Mouse (Mus musculus) T-helper 1 cell (primary cell): ENCODE data around the gene Cdc42ep2.

Experiments
- in situ Hi-C: fragments of 300-600 bp; cut with MboI, MseI; formaldehyde crosslinking; loops from one replicate; pipeline ENCODE4 v1.15.1; 2025; ENCODE audit warnings: high pct_unique_total_duplicates

Gene Cdc42ep2

DNA sequence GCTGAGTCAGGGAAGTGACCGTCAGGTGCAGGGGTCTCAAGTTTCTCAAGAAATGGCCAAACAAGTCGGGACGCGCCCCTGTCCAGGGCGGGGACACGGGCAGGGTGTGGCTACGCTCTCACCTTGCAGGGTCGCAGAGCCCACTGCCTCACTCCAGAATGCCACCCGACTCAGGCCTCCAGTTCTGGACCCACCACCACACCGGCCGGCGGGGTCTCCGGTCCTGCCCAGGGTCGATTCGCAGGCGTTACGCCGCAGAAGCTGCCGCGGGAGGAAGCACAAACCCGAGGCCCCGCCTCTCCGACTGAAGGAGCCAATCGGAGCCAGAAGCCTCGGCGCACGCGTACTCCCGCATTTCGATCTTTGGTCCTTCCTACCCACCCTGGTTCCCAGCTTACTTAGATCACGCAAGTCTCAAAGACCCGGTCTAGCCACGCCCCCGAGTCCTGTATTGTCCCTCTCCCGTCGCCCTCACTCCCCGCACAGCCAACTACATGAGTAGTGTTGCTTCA, 49.6 kb downstream of the Cdc42ep2 start, which contains the start of gene Frmd8:
TSS of gene Frmd8 (minus strand) at position 306 of the 512 bp plus-strand sequence.
- in situ Hi-C loops: loop anchor here (5.0 kb wide), 1 partner anchor 83 kb away; no protein-coding TSS in a partner anchor

DNA sequence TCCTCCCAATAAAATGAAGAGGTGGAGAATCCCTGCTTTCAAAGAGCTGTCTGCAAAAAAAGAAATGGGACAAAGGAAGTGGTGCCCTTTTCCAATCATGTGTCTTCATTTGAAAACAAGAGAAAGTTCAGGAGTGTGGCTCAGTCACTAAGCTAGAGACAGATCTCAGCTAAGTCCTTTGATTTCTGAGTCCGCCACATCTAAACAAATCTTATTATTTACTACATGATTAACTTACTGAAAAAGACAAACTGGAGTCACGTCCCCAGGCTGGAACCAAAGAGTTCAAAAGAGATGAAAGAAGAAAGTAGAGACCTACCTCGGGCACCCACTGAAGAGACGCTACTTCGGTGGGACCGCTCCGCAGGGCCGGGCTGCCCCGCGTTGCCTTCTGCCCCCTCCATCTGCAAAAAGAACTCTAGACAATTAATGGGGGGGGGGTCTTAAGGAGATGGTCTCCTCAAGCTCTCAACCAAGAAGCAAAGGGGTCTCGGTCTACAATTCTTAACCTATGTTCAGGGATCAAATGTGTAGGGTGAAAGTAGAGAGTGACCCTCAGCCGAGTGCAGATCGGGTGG, 50.1 kb downstream of the Cdc42ep2 start:
- in situ Hi-C loops: no loop called here

GRCm38 (mm10) chr19:5872931-5873556, 51.6 kb downstream of the Cdc42ep2 start:
- in situ Hi-C loops: no loop called here

- in situ Hi-C loops: no loop called here
These were observed 52.1 kb downstream of the Cdc42ep2 start for GRCm38 (mm10) chr19:5872528-5872927.

GRCm38 (mm10) chr19:5871683-5872082, 52.9 kb downstream of the Cdc42ep2 start:
- in situ Hi-C loops: no loop called here

GRCm38 (mm10) chr19:5871273-5871672, 53.3 kb downstream of the Cdc42ep2 start:
- in situ Hi-C loops: no loop called here

- in situ Hi-C loops: no loop called here
These were observed 56.5 kb downstream of the Cdc42ep2 start for GRCm38 (mm10) chr19:5868096-5868495.
